Comparison of ENCODE assay signal across 8 mouse cellular contexts in genomic region chr6:126939487-126940171, GRCm38 (mm10). TPM values are rescaled to one million over a fixed set of nuclear protein-coding genes. Genes with fewer than 3 reads are reported as not detected.
DNase-seq lines count a peak whose midpoint lies in the region; ATAC-seq lines count a peak whose summit lies in the region.

Gene Rad51ap1 (minus strand): TSS chr6:126939587.
Gene D6Wsu163e (plus strand): TSS chr6:126939962.

- H3K27ac ChIP-seq in hindbrain, embryonic 12.5 days = no peak within 1 kb of the TSS

- peak within 1 kb of the TSS; percentile 58 for H3K9ac ChIP-seq in hindbrain, embryonic 12.5 days

- under 1% methylated on average over 33 of the region's 33 CpGs for WGBS in hindbrain, embryonic 12.5 days

- peak within 1 kb of the TSS; percentile 66 for H3K4me3 ChIP-seq in hindbrain, embryonic 12.5 days

- H3K4me2 ChIP-seq in hindbrain, embryonic 12.5 days (replicated peaks) = peak within 1 kb of the TSS; percentile 89

- ATAC-seq in hindbrain, embryonic 12.5 days (ENCODE audit: low FRiP score) = peak; percentile 97

- peaks cover 23% of the 10 kb centered on the region for H3K4me1 ChIP-seq in hindbrain, embryonic 12.5 days

- peaks cover 7% of the 10 kb centered on the region; the same call in 1 of the 2 replicates for H3K36me3 ChIP-seq in hindbrain, embryonic 12.5 days

- peak; percentile 98 for DNase-seq in NIH3T3 (ENCODE audit: low read depth)
- DNase-seq in cerebellum, postnatal 10 days = peak; percentile 97 to 98
- peak; percentile 92 to 96 for DNase-seq in frontal cortex, postnatal 10 days (ENCODE audit: low spot score in 2 of 2)
- peak; percentile 96 to 97 for DNase-seq in layer of hippocampus, postnatal 14 days (ENCODE audit: low spot score in 2 of 2)
- DNase-seq in lung, postnatal 14 days = peak; percentile 94
- DNase-seq in retina, adult 2 months (ENCODE audit: low read depth, low spot score) = peak; percentile 88
- peak; percentile 92 to 95 for DNase-seq in thymus, postnatal 36 days

- H3K9me3 ChIP-seq in hindbrain, embryonic 12.5 days (replicated peaks) = no peaks in the 10 kb centered on the region

- H3K27me3 ChIP-seq in hindbrain, embryonic 12.5 days = no peaks in the 10 kb centered on the region

RNA-seq across cellular contexts. Expression of gene Rad51ap1, which starts in this region (rescaled TPM):
- polyA plus RNA-seq in hindbrain, embryonic 12.5 days (2016; fragmentation: Nextera tagmentation; extraction: Ambion mirVana) = 42.6 and 45.1 TPM in 2 replicates
- total RNA-seq in layer of hippocampus, postnatal 14 days (2021) = 1 to 10 TPM; 3.0 to 3.5 TPM

RNA-seq across cellular contexts. Expression of gene D6Wsu163e, which starts in this region (rescaled TPM):
- 19.1 and 20.5 TPM in 2 replicates for polyA plus RNA-seq in hindbrain, embryonic 12.5 days (2016; fragmentation: Nextera tagmentation; extraction: Ambion mirVana)
- total RNA-seq in layer of hippocampus, postnatal 14 days (2021) = 10 to 100 TPM; 38.3 to 42.9 TPM
